Mouse (Mus musculus) heart, postnatal 36 days (tissue): Measurements from ENCODE around the gene Necab3. TPM values are rescaled to one million over a fixed set of nuclear protein-coding genes. Genes with fewer than 3 reads are reported as not detected.

Experiments
- DNase-seq, 2 experiments: peaks; one replicate each; pipeline ENCODE4 v3.0.0; 2021 to 2022
- intact Hi-C: fragments of 180-260 bp; cut with DNase I; formaldehyde crosslinking; loops from one replicate; pipeline ENCODE4 v1.15.1; 2025
- total RNA-seq, 2 experiments: library from RNA; stranded (reverse); gene quantifications; 2 replicates each; pipeline ENCODE4 v1.2.3; 2021

The Necab3 gene
- total RNA-seq, result under 1 TPM; 0.14 to 0.47 TPM

DNA sequence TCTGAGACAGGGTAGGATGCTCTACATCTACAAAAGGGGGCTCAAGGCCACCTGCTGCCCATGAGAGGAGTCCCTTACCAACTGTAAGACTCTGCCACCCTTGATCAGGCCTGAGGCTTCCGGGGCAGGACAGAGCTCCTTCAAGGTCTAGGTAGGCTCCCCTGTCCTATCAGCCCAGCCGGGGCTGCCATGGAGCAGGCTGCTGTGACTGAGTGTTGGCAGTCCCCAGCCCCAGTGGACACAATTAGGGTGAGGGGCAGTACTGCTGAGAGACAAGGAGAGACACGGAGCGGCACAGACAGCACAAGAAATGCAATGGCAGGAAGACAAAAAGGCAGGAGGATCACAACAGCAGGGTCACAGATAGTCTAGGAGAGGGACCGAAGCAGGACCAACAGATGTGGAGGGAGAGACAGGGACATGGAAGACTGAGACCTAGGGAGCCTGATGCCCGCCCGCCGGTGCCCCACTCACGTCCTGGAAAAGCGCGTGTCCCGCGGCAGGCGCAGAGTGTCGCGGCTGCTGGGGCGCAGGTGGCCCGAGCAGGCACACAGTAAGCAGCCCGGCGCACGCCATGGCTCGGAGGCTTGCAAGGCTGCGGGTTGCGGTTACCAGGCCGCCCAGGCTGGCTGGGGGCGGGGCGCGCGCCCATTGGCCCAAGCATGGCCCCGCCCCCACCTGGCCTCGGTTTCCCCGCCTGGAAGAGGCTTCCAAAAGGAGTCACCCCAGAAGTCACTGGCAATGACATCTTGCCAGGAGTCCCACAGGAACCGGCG lies at the start of gene Necab3:
Gene Necab3, minus strand, starts transcription at position 627 of the 776 bp plus-strand sequence.
- no peak for DNase-seq
- intact Hi-C loops, result no loop called here

- no peak for DNase-seq
- intact Hi-C loops, result no loop called here
Measured at GRCm38 (mm10) chr2:154606965-154607364, 48.3 kb upstream of the Necab3 start.

GRCm38 (mm10) chr2:154604156-154604555 lies 45.5 kb upstream of the Necab3 start:
- DNase-seq, result no peak
- intact Hi-C loops, result no loop called here

- peak; percentile 99 to 100 for DNase-seq
- intact Hi-C loops, result no loop called here
Measured at GRCm38 (mm10) chr2:154603638-154604153, 45.0 kb upstream of the Necab3 start, which contains the start of gene Pxmp4. Gene Pxmp4, minus strand, starts transcription at chr2:154603708.

DNA sequence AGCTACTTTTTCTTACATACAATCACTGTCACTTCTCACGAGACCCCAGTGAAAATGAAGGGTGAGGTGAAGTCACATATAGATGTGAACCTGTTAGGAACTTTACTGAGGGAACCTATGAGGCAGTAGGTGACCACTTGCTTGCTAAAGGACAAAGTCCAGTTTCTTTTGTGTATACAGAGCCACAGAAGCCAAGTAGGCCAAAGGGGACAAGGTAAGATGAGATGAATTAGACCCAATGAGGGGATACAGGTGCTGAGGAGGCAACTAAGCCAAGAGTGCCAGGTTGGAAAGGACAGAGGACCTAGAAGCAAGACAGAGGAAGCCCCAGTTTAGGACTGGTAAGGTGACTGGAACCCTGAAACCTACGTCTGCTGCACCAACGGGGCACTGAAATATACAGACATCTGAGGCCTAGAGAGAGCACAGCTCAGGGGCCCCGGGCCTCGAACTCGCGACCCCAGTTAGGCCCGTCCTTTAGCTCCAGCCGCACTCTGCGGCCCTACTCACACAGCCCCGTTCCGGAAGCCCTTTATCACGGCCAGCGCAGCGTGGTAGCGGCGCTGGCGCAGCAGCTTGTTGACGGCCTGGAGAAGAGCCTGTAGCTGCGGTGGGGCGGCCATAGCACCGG lies 44.4 kb upstream of the Necab3 start:
- intact Hi-C loops, result no loop called here
- DNase-seq, result no peak

- intact Hi-C loops, result no loop called here
Measured at GRCm38 (mm10) chr2:154601324-154601723, 42.6 kb upstream of the Necab3 start.

DNA sequence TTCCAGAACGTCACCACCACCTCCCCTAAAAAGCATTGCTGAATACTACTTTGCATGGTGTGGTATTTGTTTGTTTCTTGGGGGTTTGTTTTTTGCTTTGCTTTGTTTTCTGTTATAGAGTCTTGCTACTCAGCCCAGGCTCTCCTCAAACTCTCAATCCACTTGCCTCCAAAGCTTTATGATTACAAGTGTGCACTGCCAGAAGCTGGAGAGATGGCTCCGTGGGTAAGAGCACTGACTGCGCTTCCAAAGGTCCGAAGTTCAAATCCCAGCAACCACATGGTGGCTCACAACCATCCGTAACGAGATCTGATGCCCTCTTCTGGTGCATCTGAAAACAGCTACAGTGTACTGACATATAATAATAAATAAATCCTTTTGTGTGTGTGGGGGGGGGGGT lies 41.9 kb upstream of the Necab3 start:
- DNase-seq, result no peak

More at GRCm38 (mm10) chr2:154601324-154601723, 42.6 kb upstream of the Necab3 start:
- DNase-seq, result no peak

GRCm38 (mm10) chr2:154597399-154597798 lies 38.7 kb upstream of the Necab3 start:
- intact Hi-C loops, result no loop called here
- no peak for DNase-seq

More for the DNA sequence above, 41.9 kb upstream of the Necab3 start:
- intact Hi-C loops, result no loop called here

DNA sequence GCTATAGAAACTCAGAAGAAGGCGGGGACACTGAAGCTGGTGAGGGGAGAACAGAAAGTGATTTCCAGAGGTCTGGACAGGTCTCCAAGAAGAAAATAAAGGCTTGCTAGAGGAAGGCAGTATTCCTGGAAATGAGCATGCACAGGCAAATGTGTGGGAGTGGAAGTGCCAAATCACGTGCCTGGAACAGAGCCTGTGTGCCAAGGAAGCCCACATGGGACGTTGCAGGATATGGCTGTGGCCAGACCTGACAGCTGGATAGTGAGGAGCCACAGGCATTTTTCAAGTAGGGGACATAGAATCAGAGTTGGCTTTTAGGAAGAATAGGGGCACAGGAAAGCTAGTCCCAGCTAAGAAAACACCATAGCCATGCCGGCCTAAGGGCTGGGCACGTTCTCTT lies 37.1 kb upstream of the Necab3 start:
- intact Hi-C loops, result no loop called here
- DNase-seq, result no peak

GRCm38 (mm10) chr2:154593025-154593424 lies 34.3 kb upstream of the Necab3 start:
- peak; percentile 28 to 40 for DNase-seq
- intact Hi-C loops, result no loop called here

- intact Hi-C loops, result no loop called here
- no peak for DNase-seq
Measured at GRCm38 (mm10) chr2:154591239-154591638, 32.5 kb upstream of the Necab3 start.

DNA sequence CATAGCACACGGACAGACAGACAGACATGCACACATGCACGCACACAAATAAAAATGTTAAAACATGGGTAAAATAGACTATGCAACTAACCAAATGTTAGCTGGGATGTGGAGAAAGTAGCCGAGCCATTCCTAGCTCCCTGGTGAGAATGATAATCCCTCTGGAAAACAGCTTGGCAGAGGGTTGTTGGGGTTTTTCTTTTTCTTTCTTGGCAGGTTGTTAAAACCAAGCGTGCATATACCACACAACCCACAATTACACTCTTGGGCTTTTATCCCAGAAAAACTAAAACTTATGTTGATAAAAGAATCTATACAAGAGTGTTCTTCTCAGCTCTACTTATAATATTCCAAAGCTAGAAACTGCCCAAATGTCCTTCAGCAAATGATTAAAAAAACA lies 30.4 kb upstream of the Necab3 start:
- intact Hi-C loops, result no loop called here
- no peak for DNase-seq

DNA sequence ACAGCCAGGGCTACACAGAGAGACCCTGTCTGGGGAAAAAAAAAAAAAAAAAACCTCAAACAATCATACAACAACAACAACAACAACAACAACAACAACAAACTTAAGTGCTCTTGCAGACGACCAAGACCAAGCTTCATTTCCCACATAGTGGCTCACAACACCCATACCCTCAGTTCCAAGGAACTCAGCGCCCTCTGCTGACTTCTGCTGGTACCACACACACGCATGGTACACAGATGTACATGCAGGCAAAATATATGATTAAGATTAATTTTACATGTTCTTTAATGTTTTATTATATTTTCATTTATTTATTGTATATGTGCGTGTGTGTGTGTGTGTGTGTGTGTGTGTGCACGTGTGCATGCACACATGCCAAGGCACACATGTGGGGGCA lies 27.7 kb upstream of the Necab3 start:
- DNase-seq, result peak in 1 of 2 experiments; percentile 39
- intact Hi-C loops, result no loop called here

DNA sequence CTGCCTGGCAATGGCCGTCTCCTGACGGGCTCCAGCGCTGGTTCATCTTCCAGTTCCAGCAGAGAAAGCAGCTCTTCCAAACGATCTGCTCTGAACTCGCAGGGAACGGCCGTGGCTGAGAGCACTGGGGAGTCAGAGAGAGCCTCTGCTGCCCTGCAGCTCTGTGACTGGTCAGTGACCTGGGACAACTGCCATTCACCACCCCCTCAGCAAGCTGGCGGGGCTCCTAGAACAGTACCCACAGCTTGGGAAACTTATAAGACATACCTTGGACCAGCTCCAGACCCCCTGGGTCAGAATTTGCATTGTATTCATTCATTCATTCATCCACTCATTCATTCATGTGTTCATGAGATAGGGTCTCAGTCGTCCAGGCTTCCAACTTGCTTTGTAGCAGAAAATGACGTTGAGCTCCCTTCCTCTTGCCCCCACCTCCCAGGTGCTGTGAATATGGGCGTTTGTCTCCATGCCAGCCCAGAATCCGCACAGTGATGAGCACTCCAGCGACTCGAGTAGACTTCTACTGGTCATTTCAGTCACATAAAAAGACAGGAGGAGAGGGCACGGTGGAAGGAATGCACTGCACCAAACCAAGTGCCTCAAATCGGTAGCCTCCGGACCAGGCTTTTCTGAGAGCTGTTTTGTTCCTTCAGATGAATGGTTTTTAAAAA lies 26.4 kb upstream of the Necab3 start:
- DNase-seq, result no peak
- intact Hi-C loops, result no loop called here

GRCm38 (mm10) chr2:154583906-154584872 lies 25.5 kb upstream of the Necab3 start:
- intact Hi-C loops, result no loop called here
- DNase-seq, result no peak

- intact Hi-C loops, result no loop called here
- no peak for DNase-seq
Measured at GRCm38 (mm10) chr2:154581421-154581820, 22.7 kb upstream of the Necab3 start.

DNA sequence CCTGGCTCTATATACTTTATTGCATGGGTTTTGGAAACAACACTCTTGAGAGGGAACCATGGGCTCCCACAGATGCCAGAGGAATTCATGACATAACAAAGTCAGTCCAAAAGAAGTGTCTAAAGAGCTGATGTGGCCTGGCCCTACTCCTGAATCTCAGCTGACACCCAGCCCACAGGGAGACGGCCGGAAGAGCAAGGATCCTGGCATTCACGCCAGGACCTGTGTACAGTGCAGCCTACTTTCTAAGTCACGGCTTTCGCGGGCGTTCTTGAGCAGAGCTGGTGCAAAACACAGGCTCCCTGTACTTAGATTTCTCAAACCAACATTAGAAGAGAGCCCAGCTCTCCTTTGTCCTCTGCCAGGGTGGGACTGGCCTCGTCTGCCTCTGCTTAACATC lies 21.9 kb upstream of the Necab3 start:
- intact Hi-C loops, result no loop called here
- DNase-seq, result peak; percentile 32 to 46

DNA sequence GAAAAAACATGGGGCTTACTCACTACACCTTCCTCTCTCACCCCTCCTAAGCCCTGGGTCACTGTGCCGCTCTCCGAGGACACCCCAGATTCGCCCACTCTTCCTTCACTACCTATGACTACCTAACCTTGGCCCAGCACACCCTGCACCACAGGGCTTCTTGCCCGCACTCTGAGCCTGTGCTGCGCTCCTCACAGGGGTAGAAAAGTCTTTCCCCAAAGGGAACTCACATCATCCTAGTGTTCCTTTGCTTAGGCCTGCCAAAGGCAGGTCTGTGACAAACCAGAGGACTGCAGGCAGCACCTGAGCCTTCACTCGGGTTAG lies 19.0 kb upstream of the Necab3 start:
- intact Hi-C loops, result no loop called here
- no peak for DNase-seq

GRCm38 (mm10) chr2:154576876-154577743 lies 18.4 kb upstream of the Necab3 start:
- intact Hi-C loops, result no loop called here
- no peak for DNase-seq
